Mouse (Mus musculus) c-Kit-positive CD71-negative TER-119-negative erythroid progenitor cells, embryonic 14.5 days (primary cell): Measurements from ENCODE around the gene Chek2.
"Not testable (repeated sequence)": the region's sequence is repeated elsewhere in the genome, so short reads cannot be mapped to it uniquely, and the experiment has no call there.

Experiments used
- DNase-seq: peaks from one replicate; pipeline ENCODE4 v3.0.0-alpha.2; 2013; ENCODE audit warnings: low read depth

The Chek2 gene

GRCm38 (mm10) chr5:110839038-110839677 lies 621 bp upstream of the Chek2 start:
- DNase-seq = peak; percentile 16

DNA sequence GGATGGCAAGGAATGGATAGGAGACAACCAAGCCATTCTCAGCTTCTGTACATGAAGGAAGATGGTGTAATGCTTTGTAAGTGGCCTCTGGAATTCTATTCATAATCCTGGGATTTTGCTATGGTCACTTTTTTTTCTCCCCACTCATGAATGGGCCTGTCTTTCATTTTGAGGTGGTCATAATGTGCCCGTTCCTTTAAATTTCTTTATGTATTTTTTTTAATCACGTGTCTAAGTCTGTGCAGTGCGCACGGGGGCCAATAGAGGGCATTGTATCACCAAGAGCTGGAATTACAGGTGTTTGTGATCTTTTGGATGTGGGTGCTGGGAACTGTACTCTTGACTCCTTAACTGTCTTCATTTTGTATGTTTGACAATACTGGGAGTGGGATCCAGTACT lies 686 bp downstream of the Chek2 start:
- DNase-seq = peak; percentile 73

GRCm38 (mm10) chr5:110841046-110841862 lies 1.5 kb downstream of the Chek2 start:
- DNase-seq = peak; percentile 19

- no peak for DNase-seq
These were observed 13.2 kb downstream of the Chek2 start for GRCm38 (mm10) chr5:110852990-110853389.

- DNase-seq = no peak
These were observed 17.3 kb downstream of the Chek2 start for GRCm38 (mm10) chr5:110857091-110857490.

DNA sequence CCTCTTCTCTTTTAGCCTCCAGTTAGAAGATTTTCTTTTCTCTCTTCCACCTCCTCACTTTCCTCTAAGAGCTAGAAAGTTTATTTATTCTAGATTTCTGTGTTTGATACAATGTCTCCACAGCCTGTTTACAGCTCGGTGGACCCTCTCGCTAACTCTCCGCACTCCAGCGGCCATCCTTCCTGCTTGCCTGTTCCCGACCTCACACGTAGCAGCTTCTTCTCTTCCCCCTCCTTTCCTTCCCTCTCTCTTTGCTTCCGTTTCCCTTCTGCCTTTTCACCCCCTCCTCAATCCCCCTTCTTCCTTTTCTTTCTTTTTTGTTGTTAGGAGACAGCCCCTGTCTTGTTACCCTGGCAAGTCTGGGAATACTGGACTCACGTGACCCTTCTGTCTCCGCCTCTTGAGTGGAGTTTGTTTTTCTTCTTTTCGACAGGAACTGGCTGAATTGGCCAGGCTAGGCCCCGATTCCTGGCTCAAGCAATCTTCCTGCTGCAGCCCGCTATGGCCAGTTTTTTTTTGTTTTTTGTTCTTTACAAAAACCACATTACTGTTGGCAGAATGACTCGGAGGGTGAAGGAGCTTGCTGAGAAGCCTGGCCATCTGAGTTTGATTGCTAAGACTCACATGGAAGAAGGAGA lies 19.4 kb downstream of the Chek2 start:
- no peak for DNase-seq

- DNase-seq = no peak
These were observed 20.7 kb downstream of the Chek2 start for GRCm38 (mm10) chr5:110860445-110860844.

GRCm38 (mm10) chr5:110868460-110868859 lies 28.7 kb downstream of the Chek2 start:
- no peak for DNase-seq

DNA sequence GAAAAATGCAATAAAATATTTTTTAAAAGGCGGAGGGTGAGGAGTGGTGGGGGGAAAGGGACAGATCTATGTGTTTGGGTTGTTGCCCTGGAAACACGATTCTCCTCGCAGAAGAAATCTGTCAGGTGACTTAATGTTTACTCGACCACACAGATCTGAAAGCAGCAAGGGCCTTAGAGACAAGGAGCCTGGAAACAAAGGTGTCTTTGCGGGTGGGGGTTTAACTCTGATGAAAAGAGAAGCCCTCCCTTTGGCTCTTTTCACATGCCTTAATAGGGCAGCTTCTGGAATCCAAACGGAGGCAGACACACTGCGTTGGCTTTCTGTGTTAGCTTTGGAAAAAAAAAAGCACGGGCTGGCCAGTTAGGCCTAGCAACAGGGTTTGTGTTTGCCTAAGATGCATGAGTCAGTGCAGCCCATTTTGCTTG lies 29.5 kb downstream of the Chek2 start:
- DNase-seq = no peak

- no peak for DNase-seq
These were observed 33.4 kb downstream of the Chek2 start for GRCm38 (mm10) chr5:110873160-110873559.

DNA sequence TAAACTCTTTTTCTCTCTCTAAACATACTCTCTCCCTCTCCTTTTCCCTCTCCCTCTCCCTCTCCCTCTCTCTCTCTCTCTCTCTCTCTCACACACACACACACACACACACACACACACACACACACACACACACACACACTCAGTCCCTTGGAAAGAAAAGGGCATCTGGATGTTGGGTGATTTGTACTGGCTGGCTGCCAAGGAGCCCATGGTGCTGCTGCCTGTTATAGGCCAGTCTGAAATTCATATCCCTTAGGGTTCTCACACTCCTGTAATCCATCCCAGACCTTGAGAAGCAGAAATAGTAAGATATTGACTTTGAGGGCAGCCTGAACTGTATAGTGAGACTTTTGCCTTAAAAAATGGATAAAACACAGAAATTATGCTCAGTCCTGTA lies 34.9 kb downstream of the Chek2 start:
- DNase-seq = no peak

GRCm38 (mm10) chr5:110875286-110875685 lies 35.5 kb downstream of the Chek2 start:
- DNase-seq = no peak

GRCm38 (mm10) chr5:110877666-110878505 lies 38.1 kb downstream of the Chek2 start:
- no peak for DNase-seq

DNA sequence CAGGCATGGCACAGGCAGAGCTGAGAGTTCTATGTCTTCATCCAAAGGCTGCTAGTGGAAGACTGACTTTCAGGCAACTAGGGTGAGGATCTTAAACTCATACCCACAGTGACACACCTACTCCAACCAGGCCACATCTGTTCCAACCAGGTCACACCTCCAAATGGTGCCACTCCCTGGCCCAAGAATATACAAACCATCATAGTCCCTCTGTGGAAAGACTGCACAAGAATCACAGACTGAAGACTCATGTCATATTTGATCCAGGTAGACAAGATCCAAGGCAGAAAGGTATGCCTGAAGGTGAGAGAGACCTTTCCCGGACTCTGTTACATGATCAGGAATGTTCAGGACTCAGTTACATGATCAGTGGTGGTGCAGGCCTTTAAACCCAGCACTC lies 38.7 kb downstream of the Chek2 start:
- not testable (repeated sequence) for DNase-seq

DNA sequence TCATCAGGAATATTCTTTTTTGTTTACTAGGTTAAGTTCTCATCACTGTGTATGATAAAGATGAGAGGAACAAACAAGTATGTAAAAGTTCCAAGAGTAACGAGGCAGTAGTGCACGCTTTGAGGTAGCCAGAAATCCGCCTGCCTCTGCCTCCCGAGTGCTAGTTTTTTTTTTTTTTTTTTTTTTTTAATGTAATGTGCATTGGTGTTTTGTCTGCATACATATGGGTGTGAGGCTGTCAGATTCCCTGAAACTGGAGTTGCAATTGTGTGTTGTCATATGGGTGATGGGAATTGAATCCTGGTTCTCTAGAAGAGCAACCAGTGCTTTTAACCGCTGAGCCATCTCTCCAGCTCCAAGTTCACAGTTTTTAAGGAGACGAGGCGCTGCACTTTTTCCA lies 39.3 kb downstream of the Chek2 start:
- DNase-seq = no peak

DNA sequence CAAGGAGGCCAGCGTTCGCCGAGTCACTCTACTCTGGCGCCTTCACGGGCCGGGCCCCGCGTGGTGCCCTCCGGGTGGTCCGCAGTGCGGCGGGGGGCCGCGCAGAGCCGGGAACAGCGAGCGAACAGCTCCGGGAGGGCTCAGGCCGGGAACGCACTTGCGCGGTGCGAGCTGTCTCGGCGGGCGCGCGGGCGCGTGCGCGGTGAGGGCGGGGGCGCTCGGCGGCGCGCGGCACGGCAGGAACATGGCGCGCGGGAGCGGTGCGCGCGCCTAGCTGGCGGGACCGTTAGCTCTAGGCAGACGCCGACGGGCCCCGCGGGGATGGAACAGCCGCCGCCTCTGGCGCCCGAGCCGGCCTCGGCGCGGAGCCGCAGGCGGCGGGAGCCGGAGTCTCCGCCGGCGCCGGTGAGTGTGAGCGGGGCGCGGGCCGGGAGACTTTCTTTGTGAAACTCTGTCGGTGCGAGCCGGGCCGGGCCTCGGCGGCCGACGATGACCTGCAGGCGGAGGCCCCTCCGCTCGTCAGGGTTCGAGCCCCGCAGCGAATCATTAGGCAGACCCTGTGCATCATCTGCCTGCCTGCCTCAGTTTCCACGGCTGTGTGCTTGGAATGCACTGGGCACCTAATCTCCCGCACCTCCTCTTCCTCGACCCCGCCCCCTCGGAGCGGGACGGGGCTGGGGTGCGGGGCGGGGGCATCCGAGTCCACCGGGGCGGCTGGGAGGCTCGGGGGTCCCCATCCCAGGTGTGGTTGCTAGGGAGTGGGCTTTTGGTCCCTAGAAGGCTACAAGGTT lies 40.0 kb downstream of the Chek2 start, which contains the start of gene Ttc28:
TSS of gene Ttc28 (plus strand) at position 220 of the 791 bp plus-strand sequence.
- DNase-seq = peak; percentile 49

DNA sequence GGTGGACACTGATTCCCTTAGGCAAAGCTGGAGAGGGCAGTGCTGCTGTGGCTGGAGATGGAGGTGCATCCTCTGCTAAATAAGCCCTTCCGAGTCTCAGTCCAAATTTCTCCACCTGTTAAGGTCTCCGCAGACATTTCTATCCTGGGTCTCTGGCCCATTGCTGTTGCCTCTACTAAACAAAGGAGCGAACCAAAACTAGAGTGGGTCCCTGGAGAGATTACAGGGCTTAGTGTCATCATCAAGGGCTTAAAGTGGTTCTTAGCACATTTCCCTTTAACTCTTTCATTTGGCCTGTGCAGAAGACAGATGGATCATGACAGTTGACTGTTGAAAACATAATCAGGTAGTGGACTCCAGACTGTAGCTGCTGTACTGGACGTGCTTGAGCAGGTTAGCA lies 48.8 kb downstream of the Chek2 start:
- no peak for DNase-seq

GRCm38 (mm10) chr5:110889945-110890344 lies 50.2 kb downstream of the Chek2 start:
- DNase-seq = no peak

- DNase-seq = no peak
These were observed 50.8 kb downstream of the Chek2 start for GRCm38 (mm10) chr5:110890561-110890960.

DNA sequence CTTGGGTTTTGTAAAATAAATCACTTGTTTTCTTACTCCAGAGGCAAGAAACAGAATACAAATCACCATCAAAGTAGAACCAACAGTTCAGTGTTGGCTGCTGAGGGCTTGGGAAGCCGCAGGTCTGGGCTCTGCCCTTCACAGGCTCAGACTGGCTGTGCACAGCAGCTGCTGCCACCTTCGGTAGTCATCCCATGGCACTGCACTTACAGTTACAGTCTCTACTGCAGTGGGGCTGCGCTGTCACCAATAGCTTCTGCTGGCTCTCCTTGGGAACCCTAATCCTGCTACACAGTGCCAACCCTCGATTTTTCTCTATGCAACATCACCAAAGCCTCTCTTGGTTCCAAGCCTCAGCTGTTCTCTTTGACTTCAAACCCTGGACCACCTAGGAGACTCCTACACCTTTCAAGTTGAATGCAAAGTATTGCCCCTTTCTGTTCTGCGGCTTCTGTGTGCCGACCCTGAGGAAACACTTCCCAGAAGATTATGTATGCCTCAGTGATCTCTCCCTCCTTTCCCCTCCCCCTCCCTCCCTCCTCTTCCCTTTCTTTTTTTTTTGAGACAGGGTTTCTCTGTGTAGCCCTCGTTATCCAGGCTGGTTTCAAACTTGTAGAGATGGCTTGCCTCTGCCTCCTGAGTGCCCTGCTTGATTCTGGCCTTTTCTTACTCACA lies 57.5 kb downstream of the Chek2 start:
- DNase-seq = no peak

GRCm38 (mm10) chr5:110898169-110898568 lies 58.4 kb downstream of the Chek2 start:
- DNase-seq = no peak
